Mouse (Mus musculus): ENCODE data around the gene H2-M2. TPM values are rescaled to one million over a fixed set of nuclear protein-coding genes. Genes with fewer than 3 reads are reported as not detected.

H2-M2 gene
- not detected for polyA plus RNA-seq (2014; fragmentation: Illumina TruSeq; extraction: RNeasy Lipid Tissue Mini Kit (QIAGEN cat#74804); ENCODE audit: low read depth, low replicate concordance)

GRCm38 (mm10) chr17:37483452-37483851 is at the start of gene H2-M2:
Gene H2-M2, minus strand, starts transcription at chr17:37483552.

GRCm38 (mm10) chr17:37507730-37508129 is 24.4 kb upstream of the H2-M2 start, which contains the start of gene Olfr111:
Gene Olfr111, plus strand, starts transcription at chr17:37508030.

GRCm38 (mm10) chr17:37491930-37492518 is 8.7 kb upstream of the H2-M2 start, which contains the start of gene Olfr110:
Gene Olfr110, plus strand, starts transcription at chr17:37492468.

GRCm38 (mm10) chr17:37458616-37459015 is 24.7 kb downstream of the H2-M2 start, which contains the start of gene Olfr109:
Gene Olfr109, plus strand, starts transcription at chr17:37458916.

GRCm38 (mm10) chr17:37445180-37445579 is 38.2 kb downstream of the H2-M2 start, which contains the start of gene Olfr108:
Gene Olfr108, plus strand, starts transcription at chr17:37445480.

Other genes starting within 250 kb of the H2-M2 start
- not detected for gene Olfr97, start 246.2 kb downstream of the H2-M2 start, polyA plus RNA-seq (2014; fragmentation: Illumina TruSeq; extraction: RNeasy Lipid Tissue Mini Kit (QIAGEN cat#74804); ENCODE audit: low read depth, low replicate concordance)
- gene Olfr98, start 219.8 kb downstream of the H2-M2 start, polyA plus RNA-seq (2014; fragmentation: Illumina TruSeq; extraction: RNeasy Lipid Tissue Mini Kit (QIAGEN cat#74804); ENCODE audit: low read depth, low replicate concordance), result not detected
- gene H2-M3, start 213.3 kb downstream of the H2-M2 start, polyA plus RNA-seq (2014; fragmentation: Illumina TruSeq; extraction: RNeasy Lipid Tissue Mini Kit (QIAGEN cat#74804); ENCODE audit: low read depth, low replicate concordance), result 8.0 TPM
- gene Olfr99, start 200.1 kb downstream of the H2-M2 start, polyA plus RNA-seq (2014; fragmentation: Illumina TruSeq; extraction: RNeasy Lipid Tissue Mini Kit (QIAGEN cat#74804); ENCODE audit: low read depth, low replicate concordance), result not detected
- not detected for gene Olfr101, start 179.2 kb downstream of the H2-M2 start, polyA plus RNA-seq (2014; fragmentation: Illumina TruSeq; extraction: RNeasy Lipid Tissue Mini Kit (QIAGEN cat#74804); ENCODE audit: low read depth, low replicate concordance)
- not detected for gene Olfr102, start 166.5 kb downstream of the H2-M2 start, polyA plus RNA-seq (2014; fragmentation: Illumina TruSeq; extraction: RNeasy Lipid Tissue Mini Kit (QIAGEN cat#74804); ENCODE audit: low read depth, low replicate concordance)
- not detected for gene Olfr103, start 143.9 kb downstream of the H2-M2 start, polyA plus RNA-seq (2014; fragmentation: Illumina TruSeq; extraction: RNeasy Lipid Tissue Mini Kit (QIAGEN cat#74804); ENCODE audit: low read depth, low replicate concordance)
- not detected for gene Olfr104-ps, start 124.0 kb downstream of the H2-M2 start, polyA plus RNA-seq (2014; fragmentation: Illumina TruSeq; extraction: RNeasy Lipid Tissue Mini Kit (QIAGEN cat#74804); ENCODE audit: low read depth, low replicate concordance)
- not detected for gene Olfr105-ps, start 104.5 kb downstream of the H2-M2 start, polyA plus RNA-seq (2014; fragmentation: Illumina TruSeq; extraction: RNeasy Lipid Tissue Mini Kit (QIAGEN cat#74804); ENCODE audit: low read depth, low replicate concordance)
- not detected for gene Olfr106-ps, start 93.2 kb downstream of the H2-M2 start, polyA plus RNA-seq (2014; fragmentation: Illumina TruSeq; extraction: RNeasy Lipid Tissue Mini Kit (QIAGEN cat#74804); ENCODE audit: low read depth, low replicate concordance)
- gene Olfr107, start 84.3 kb downstream of the H2-M2 start, polyA plus RNA-seq (2014; fragmentation: Illumina TruSeq; extraction: RNeasy Lipid Tissue Mini Kit (QIAGEN cat#74804); ENCODE audit: low read depth, low replicate concordance), result not detected
- not detected for gene Olfr108, start 38.1 kb downstream of the H2-M2 start, polyA plus RNA-seq (2014; fragmentation: Illumina TruSeq; extraction: RNeasy Lipid Tissue Mini Kit (QIAGEN cat#74804); ENCODE audit: low read depth, low replicate concordance)
- not detected for gene Olfr109, start 24.6 kb downstream of the H2-M2 start, polyA plus RNA-seq (2014; fragmentation: Illumina TruSeq; extraction: RNeasy Lipid Tissue Mini Kit (QIAGEN cat#74804); ENCODE audit: low read depth, low replicate concordance)
- not detected for gene Olfr110, start 8.9 kb upstream of the H2-M2 start, polyA plus RNA-seq (2014; fragmentation: Illumina TruSeq; extraction: RNeasy Lipid Tissue Mini Kit (QIAGEN cat#74804); ENCODE audit: low read depth, low replicate concordance)
- gene Olfr111, start 24.5 kb upstream of the H2-M2 start, polyA plus RNA-seq (2014; fragmentation: Illumina TruSeq; extraction: RNeasy Lipid Tissue Mini Kit (QIAGEN cat#74804); ENCODE audit: low read depth, low replicate concordance), result not detected
- 0.78 TPM for gene Olfr112, start 85.9 kb upstream of the H2-M2 start, polyA plus RNA-seq (2014; fragmentation: Illumina TruSeq; extraction: RNeasy Lipid Tissue Mini Kit (QIAGEN cat#74804); ENCODE audit: low read depth, low replicate concordance)
- not detected for gene Olfr113, start 94.1 kb upstream of the H2-M2 start, polyA plus RNA-seq (2014; fragmentation: Illumina TruSeq; extraction: RNeasy Lipid Tissue Mini Kit (QIAGEN cat#74804); ENCODE audit: low read depth, low replicate concordance)
- gene Olfr114, start 109.2 kb upstream of the H2-M2 start, polyA plus RNA-seq (2014; fragmentation: Illumina TruSeq; extraction: RNeasy Lipid Tissue Mini Kit (QIAGEN cat#74804); ENCODE audit: low read depth, low replicate concordance), result not detected
- gene Olfr115, start 143.6 kb upstream of the H2-M2 start, polyA plus RNA-seq (2014; fragmentation: Illumina TruSeq; extraction: RNeasy Lipid Tissue Mini Kit (QIAGEN cat#74804); ENCODE audit: low read depth, low replicate concordance), result not detected
- gene Olfr116, start 143.6 kb upstream of the H2-M2 start, polyA plus RNA-seq (2014; fragmentation: Illumina TruSeq; extraction: RNeasy Lipid Tissue Mini Kit (QIAGEN cat#74804); ENCODE audit: low read depth, low replicate concordance), result not detected
- gene Olfr117, start 180.2 kb upstream of the H2-M2 start, polyA plus RNA-seq (2014; fragmentation: Illumina TruSeq; extraction: RNeasy Lipid Tissue Mini Kit (QIAGEN cat#74804); ENCODE audit: low read depth, low replicate concordance), result not detected
- gene Olfr118, start 183.4 kb upstream of the H2-M2 start, polyA plus RNA-seq (2014; fragmentation: Illumina TruSeq; extraction: RNeasy Lipid Tissue Mini Kit (QIAGEN cat#74804); ENCODE audit: low read depth, low replicate concordance), result not detected
- not detected for gene Olfr119, start 213.0 kb upstream of the H2-M2 start, polyA plus RNA-seq (2014; fragmentation: Illumina TruSeq; extraction: RNeasy Lipid Tissue Mini Kit (QIAGEN cat#74804); ENCODE audit: low read depth, low replicate concordance)
- not detected for gene Olfr120, start 238.3 kb upstream of the H2-M2 start, polyA plus RNA-seq (2014; fragmentation: Illumina TruSeq; extraction: RNeasy Lipid Tissue Mini Kit (QIAGEN cat#74804); ENCODE audit: low read depth, low replicate concordance)

Measured in adipose tissue, adult 10 weeks (tissue).